In genomic region chr12:111894082-111894481, GRCm38 (mm10) we compare ENCODE assay signal across 8 mouse cellular contexts. TPM values are rescaled to one million over a fixed set of nuclear protein-coding genes. Genes with fewer than 3 reads are reported as not detected.
A peak's percentile ranks its signal among the peaks of the same experiment; 100 is the strongest.
DNase-seq lines count a peak whose midpoint lies in the region; ATAC-seq lines count a peak whose summit lies in the region.

No protein-coding gene starts in this region.

- ATAC-seq in monocyte, adult 5-6 weeks (replicated peaks; ENCODE audit: insufficient number of reproducible peaks, low FRiP score, low TSS enrichment, poor library complexity, severe bottlenecking), result no peak
- ATAC-seq in erythroid progenitor cell, adult 5-6 weeks (replicated peaks; ENCODE audit: low FRiP score, poor library complexity, severe bottlenecking), result no peak

- DNase-seq in adrenal gland, adult (ENCODE audit: inconsistent age in 2 of 2, low spot score in 1 of 2), result peak; percentile 74 to 88
- DNase-seq in adrenal gland, postnatal 4 days (ENCODE audit: low spot score in 2 of 2), result no peak
- DNase-seq in MN1 (ENCODE audit: low spot score), result peak; percentile 14
- DNase-seq in heart, adult 9 months (ENCODE audit: low spot score in 2 of 2), result peak; percentile 83 to 91
- DNase-seq in kidney, postnatal 4 days, result peak; percentile 60 to 68
- no peak for DNase-seq in right cerebral cortex, postnatal 4 days

RNA-seq across cellular contexts. Expression of gene Ppp1r13b, which starts 13.8 kb away (rescaled TPM):
- total RNA-seq in adrenal gland, postnatal 4 days (2021), result 10 to 100 TPM; 26.7 to 30.5 TPM
- 9.8 to 19.1 TPM (median 12.6 TPM) in 3 replicates for total RNA-seq in monocyte, adult 5-6 weeks (2017)
- total RNA-seq in erythroid progenitor cell, adult 5-6 weeks (2015; ENCODE audit: low replicate concordance), result 9.7 and 14.7 TPM in 2 replicates
- 6.7 and 12.2 TPM in 2 replicates for total RNA-seq in erythroid progenitor cell, adult 5-6 weeks (2017; ENCODE audit: low replicate concordance)

Comparison
In these comparisons a context has a peak if more than half of its experiments do, and no peak if none do; other contexts are left out.
1. DNase-seq: peak in adrenal gland, adult (2 of 2), MN1 (single experiment), heart, adult 9 months (2 of 2) and kidney, postnatal 4 days (2 of 2); none in adrenal gland, postnatal 4 days (0 of 2) and right cerebral cortex, postnatal 4 days (single experiment).